Mouse (Mus musculus): Measurements from ENCODE around the gene Tnrc18. TPM values are rescaled to one million over a fixed set of nuclear protein-coding genes. Genes with fewer than 3 reads are reported as not detected.

The Tnrc18 gene
- 32.4 and 37.3 TPM in 2 replicates for polyA plus RNA-seq (2012; rRNA removed)

GRCm38 (mm10) chr5:142817524-142818434 lies at the start of gene Tnrc18:
Gene Tnrc18, minus strand, starts transcription at chr5:142817662.

GRCm38 (mm10) chr5:142692248-142692647 lies 125.2 kb downstream of the Tnrc18 start, which contains the start of gene Slc29a4:
Gene Slc29a4, plus strand, starts transcription at chr5:142692512.

Other genes starting within 250 kb of the Tnrc18 start
- 0.08 and 0.18 TPM in 2 replicates for gene Mmd2, start 208.9 kb downstream of the Tnrc18 start, polyA plus RNA-seq (2012; rRNA removed)
- gene Wipi2, start 190.0 kb downstream of the Tnrc18 start, polyA plus RNA-seq (2012; rRNA removed) = 11.8 and 13.4 TPM in 2 replicates
- 2.6 and 2.8 TPM in 2 replicates for gene Slc29a4, start 125.2 kb downstream of the Tnrc18 start, polyA plus RNA-seq (2012; rRNA removed)
- 10.0 and 10.1 TPM in 2 replicates for gene Fbxl18, start 77.8 kb upstream of the Tnrc18 start, polyA plus RNA-seq (2012; rRNA removed)
- 4,994 and 6,562 TPM in 2 replicates for gene Actb, start 89.1 kb upstream of the Tnrc18 start, polyA plus RNA-seq (2012; rRNA removed)
- 13.7 and 18.7 TPM in 2 replicates for gene Fscn1, start 142.7 kb upstream of the Tnrc18 start, polyA plus RNA-seq (2012; rRNA removed)